Mouse (Mus musculus): ENCODE results near the gene Sema4c. TPM values are rescaled to one million over a fixed set of nuclear protein-coding genes. Genes with fewer than 3 reads are reported as not detected.

The Sema4c gene
- not detected in 2 replicates for polyA plus RNA-seq (2012; ENCODE audit: insufficient read depth, insufficient read length, low replicate concordance, missing spikeins)

DNA sequence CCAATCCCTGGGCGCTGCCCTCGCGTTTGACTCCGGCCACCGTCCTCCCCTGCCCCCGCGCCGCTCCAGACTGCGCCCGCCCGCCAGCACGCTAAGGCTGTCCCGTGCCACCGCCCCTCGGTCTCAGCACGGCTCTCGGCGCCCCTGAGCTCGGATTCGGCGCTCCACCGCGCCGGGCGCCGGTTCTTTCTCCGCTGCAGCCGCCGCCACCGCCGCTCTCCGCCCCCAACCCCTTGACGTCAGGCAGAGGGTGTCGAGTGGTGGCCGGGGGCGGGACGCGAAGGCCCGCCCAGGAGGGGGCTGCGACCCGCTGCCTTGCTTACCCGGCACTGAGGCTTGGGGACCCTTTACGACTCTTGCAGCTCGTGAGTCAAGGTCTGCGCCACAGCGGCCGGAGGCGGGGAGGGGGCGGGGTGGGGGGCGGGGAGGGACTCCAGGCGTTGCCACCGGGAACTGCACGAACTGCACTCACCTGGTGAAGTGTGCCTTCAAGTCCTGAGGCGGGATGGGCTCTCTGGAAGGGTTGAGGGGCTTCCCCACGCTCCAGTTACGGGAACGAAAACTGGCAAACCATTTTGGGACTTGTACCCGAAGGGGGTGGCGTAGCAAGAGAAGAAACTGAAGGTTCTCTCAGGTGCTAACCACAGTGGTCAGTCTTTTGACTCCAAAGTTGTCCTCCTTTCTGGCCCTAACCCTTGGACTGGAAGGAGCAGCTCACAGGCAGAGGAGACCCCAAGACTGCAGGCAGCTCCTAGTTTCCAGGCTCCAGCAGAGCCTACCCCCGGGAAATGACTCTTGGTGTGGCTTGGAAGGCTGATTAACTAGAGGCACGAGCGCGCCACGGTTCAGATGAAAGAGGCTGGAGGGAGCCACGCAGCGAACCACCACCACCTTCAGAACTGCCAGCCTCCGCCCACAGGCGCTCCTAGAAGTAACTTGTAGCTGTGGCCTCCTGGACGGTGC is at the start of gene Sema4c:
TSS of gene Sema4c (minus strand) at position 319 of the 963 bp plus-strand sequence.
- TF ChIP-seq CTCF (IDR thresholded peaks at IDR 0.05; ENCODE audit: insufficient read depth, low read depth, low read length) (no peak), POLR2A (IDR thresholded peaks at IDR 0.05; ENCODE audit: insufficient read depth, low read depth, low read length) (peak; percentile 61; the same call in 1 of the 2 replicates)
- Histone ChIP-seq H3K27ac (ENCODE audit: insufficient read depth, low read depth, low read length) (peak within 1 kb of the TSS; percentile 86), H3K4me1 (ENCODE audit: control insufficient read depth, insufficient read depth, low read length) (peaks cover 24% of the 10 kb centered on the region), H3K4me3 (ENCODE audit: insufficient read depth, low read depth, low read length) (peak within 1 kb of the TSS; percentile 83)
- 4% methylated on average over 69 of the region's 69 CpGs for WGBS

DNA sequence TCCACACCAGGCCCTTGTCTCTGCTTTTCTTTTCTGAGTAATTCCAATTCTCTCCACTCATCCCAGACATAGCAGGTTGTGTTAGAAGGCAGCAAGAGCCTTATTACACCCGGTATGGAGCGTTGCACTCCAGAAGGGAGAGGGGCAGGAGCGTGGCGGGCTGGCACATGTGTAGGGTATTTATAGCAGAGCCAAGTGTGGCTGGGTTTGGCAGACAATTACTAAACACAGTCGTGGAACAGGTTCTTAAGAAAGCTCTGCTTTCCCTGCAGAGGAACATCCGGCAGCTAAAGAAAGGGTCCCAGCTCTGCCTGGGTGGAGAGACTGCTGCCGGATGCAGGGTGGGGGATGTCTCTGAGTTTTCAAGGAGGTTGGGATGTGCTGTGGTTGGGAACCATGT is 48.8 kb upstream of the Sema4c start:
- 15% methylated on average over 7 of the region's 7 CpGs for WGBS
- H3K27ac ChIP-seq (ENCODE audit: insufficient read depth, low read depth, low read length), result peak overlapping the region; percentile 62; the same call in 1 of the 2 replicates
- peaks cover 53% of the 10 kb centered on the region for H3K4me1 ChIP-seq (ENCODE audit: control insufficient read depth, insufficient read depth, low read length)
- TF ChIP-seq CTCF (IDR thresholded peaks at IDR 0.05; ENCODE audit: insufficient read depth, low read depth, low read length) (no peak), POLR2A (IDR thresholded peaks at IDR 0.05; ENCODE audit: insufficient read depth, low read depth, low read length) (no peak)
- no peak overlapping the region for H3K4me3 ChIP-seq (ENCODE audit: insufficient read depth, low read depth, low read length)

DNA sequence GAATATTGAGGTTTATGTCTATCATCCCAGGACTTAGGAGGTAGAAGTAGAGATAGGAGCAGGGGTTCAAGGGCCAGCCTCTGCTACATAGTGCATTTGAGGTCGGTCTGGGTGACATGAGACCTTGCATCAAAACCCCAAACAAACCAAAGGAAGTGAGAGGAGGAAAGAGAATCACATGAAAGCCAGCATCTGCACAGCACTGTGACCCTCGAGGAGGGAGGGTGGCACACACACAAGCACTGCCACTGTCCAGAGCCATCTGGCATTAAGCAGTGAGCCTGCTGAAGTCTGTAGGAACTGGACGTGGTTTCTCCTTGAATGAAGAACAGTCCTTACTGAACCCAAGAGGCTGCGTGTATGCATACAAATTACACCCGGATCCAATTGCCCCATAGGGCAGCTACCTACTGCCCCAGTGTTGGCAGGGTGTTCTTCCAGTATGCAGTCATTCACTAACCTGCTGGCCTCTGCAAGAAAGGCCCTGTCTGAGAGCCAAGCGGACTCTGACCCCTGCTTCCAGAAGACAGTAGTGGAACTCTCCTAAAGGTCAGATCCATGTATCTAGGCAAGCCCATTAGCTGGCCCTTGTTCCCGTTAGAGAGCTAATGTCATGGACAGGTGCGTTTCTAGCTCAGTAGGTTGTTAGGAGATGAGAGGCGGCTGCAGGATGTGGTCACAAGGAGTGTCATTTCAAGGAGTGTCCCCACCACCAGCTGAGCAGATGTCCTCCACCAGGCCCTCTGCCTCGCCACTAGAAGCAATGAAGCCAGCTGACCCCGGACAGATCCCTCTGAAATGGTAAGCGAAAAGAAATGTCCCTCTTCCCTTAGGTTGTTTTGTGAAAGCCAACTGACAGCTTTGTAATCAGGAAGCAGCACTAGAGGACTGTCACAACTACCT is 46.4 kb upstream of the Sema4c start:
- H3K4me3 ChIP-seq (ENCODE audit: insufficient read depth, low read depth, low read length), result no peak overlapping the region
- H3K27ac ChIP-seq (ENCODE audit: insufficient read depth, low read depth, low read length), result no peak overlapping the region
- H3K4me1 ChIP-seq (ENCODE audit: control insufficient read depth, insufficient read depth, low read length), result peaks cover 54% of the 10 kb centered on the region
- TF ChIP-seq CTCF (IDR thresholded peaks at IDR 0.05; ENCODE audit: insufficient read depth, low read depth, low read length) (no peak), POLR2A (IDR thresholded peaks at IDR 0.05; ENCODE audit: insufficient read depth, low read depth, low read length) (no peak)
- WGBS, result 87% methylated on average over 12 of the region's 12 CpGs

DNA sequence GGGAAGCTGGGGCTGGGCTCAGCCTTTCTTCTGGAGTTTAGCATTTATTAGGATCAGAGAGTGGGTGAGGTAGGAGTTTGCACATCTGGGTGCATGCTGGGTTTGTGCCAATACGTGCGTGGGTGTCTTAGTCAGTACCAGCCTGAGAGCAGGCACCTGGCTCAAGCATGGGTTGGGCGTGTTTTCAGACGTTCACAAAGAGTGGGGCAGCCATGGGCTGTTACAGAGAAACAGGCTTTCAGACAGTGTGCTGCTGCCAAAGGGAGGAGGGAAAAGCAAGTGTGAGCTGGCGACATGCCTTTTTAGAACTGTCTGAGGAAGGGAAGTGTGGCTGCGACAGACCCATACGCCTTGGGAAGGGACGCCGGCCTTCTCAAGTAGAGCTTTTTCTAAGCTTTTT is 45.2 kb upstream of the Sema4c start:
- H3K4me1 ChIP-seq (ENCODE audit: control insufficient read depth, insufficient read depth, low read length), result peaks cover 55% of the 10 kb centered on the region
- H3K4me3 ChIP-seq (ENCODE audit: insufficient read depth, low read depth, low read length), result no peak overlapping the region
- TF ChIP-seq CTCF (IDR thresholded peaks at IDR 0.05; ENCODE audit: insufficient read depth, low read depth, low read length) (no peak), POLR2A (IDR thresholded peaks at IDR 0.05; ENCODE audit: insufficient read depth, low read depth, low read length) (no peak)
- 5% methylated on average over 9 of the region's 9 CpGs for WGBS
- 0 out of 2 replicates have a peak overlapping the region, but pooled peaks have one; percentile 13 for H3K27ac ChIP-seq (ENCODE audit: insufficient read depth, low read depth, low read length)

DNA sequence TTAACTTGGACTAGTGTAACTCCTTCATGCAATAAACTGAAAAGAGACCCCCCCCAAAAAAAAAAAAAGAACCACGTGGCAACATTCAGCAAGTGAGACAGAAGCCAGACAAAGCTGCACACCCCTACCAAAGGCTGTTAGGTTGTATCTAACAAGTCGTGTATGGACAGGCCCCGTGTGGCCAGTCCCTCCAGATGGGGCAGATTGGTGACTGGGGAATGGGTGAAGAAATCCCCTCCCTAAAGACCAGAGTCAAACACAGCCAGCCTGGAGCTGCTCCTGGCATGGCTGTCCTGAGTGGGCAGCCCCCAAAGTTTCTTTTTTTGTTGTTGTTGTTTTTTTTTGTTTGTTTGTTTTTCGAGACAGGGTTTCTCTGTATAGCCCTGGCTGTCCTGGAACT is 44.1 kb upstream of the Sema4c start:
- TF ChIP-seq POLR2A (IDR thresholded peaks at IDR 0.05; ENCODE audit: insufficient read depth, low read depth, low read length), result no peak
- Histone ChIP-seq H3K4me1 (ENCODE audit: control insufficient read depth, insufficient read depth, low read length) (peaks cover 49% of the 10 kb centered on the region), H3K4me3 (ENCODE audit: insufficient read depth, low read depth, low read length) (no peak overlapping the region), H3K27ac (ENCODE audit: insufficient read depth, low read depth, low read length) (no peak overlapping the region)
- 70% methylated on average over 4 of the region's 4 CpGs for WGBS

DNA sequence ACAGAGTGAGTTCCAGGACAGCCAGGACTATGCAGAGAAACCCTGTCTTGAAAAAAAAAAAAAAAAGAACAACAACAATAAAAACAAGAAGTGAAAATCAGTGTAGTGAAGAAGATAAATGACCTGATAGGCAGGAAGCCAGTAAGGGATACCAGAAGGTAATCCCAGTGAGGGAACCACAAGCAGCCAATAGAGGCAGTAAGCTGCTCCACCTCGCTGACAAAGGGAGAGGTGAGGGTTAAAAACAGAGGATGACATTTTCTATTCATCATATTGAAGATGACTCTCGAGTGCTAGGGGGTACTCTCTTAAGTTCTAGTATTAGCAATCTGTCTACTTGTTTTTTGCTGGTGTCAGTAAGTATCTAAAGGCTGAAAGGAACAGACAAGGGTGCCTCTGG is 40.3 kb upstream of the Sema4c start:
- Histone ChIP-seq H3K4me1 (ENCODE audit: control insufficient read depth, insufficient read depth, low read length) (peaks cover 26% of the 10 kb centered on the region), H3K4me3 (ENCODE audit: insufficient read depth, low read depth, low read length) (no peak overlapping the region), H3K27ac (ENCODE audit: insufficient read depth, low read depth, low read length) (no peak overlapping the region)
- no peak for TF ChIP-seq CTCF (IDR thresholded peaks at IDR 0.05; ENCODE audit: insufficient read depth, low read depth, low read length)
- TF ChIP-seq POLR2A (IDR thresholded peaks at IDR 0.05; ENCODE audit: insufficient read depth, low read depth, low read length), result no peak
- 90% methylated on average over 2 of the region's 2 CpGs for WGBS

DNA sequence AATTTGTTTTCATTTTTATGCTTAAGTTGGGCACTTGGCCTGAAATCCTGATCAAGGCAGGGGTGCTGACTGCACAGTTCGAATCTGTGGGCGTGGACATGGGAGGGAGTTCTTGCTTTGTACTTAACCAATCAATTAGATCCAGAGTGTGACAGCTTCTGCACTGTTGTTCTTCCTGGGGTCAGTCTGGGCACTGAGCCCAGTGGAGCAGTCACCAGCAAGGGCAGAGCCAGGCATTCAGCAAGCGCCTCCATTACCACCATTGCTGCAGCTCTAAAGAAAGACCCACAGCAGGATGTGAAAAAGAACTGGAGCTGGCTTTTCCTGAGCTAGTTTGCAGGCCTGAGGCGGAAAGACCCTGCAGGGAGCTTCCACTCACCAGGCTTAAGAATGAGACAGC is 38.0 kb upstream of the Sema4c start:
- Histone ChIP-seq H3K27ac (ENCODE audit: insufficient read depth, low read depth, low read length) (no peak overlapping the region), H3K4me3 (ENCODE audit: insufficient read depth, low read depth, low read length) (no peak overlapping the region), H3K4me1 (ENCODE audit: control insufficient read depth, insufficient read depth, low read length) (peaks cover 21% of the 10 kb centered on the region)
- 62% methylated on average over 4 of the region's 4 CpGs for WGBS
- TF ChIP-seq CTCF (IDR thresholded peaks at IDR 0.05; ENCODE audit: insufficient read depth, low read depth, low read length) (no peak), POLR2A (IDR thresholded peaks at IDR 0.05; ENCODE audit: insufficient read depth, low read depth, low read length) (no peak)

DNA sequence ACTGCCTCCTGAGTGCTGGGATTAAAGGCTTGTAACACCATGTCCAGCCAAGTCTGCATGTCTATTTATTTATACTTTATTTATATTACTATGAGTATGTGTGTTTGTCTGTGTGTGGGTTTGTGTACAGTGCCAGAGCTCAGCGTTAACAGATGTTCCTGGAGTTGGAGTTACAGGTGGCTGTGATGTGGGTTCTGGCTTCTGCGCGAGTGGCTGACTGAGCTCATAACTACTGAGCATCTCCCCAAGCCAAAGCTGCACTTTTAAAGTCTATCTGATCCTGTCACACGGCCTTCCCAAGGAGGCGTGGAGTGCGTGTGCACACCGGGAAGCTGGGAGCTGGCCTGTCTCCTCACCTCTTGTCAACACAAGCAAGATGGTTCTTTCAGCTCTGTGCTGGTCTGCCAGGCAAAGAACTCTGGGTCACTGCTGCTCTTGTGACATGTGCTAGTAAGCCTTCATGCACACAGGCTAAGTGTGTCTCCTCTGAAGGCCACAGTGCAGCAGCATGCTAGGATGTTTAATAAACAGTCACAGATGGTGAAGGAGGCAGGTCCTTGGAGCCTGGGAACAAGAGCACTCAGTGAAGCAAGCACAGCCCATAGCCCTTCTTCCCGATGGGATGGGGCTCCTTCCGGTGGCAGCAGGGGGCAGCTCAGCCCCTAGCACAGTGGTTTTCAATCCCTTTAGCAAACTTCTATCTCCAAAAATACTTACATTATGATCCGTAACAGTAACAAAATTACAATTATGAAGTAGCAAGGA is 37.2 kb upstream of the Sema4c start:
- Histone ChIP-seq H3K4me3 (ENCODE audit: insufficient read depth, low read depth, low read length) (no peak overlapping the region), H3K4me1 (ENCODE audit: control insufficient read depth, insufficient read depth, low read length) (peaks cover 24% of the 10 kb centered on the region), H3K27ac (ENCODE audit: insufficient read depth, low read depth, low read length) (no peak overlapping the region)
- TF ChIP-seq POLR2A (IDR thresholded peaks at IDR 0.05; ENCODE audit: insufficient read depth, low read depth, low read length) (no peak), CTCF (IDR thresholded peaks at IDR 0.05; ENCODE audit: insufficient read depth, low read depth, low read length) (no peak)
- WGBS, result 59% methylated on average over 10 of the region's 10 CpGs

Measured in olfactory bulb, adult 2 months (tissue).